Mouse (Mus musculus) MEL (cell line): Measurements from ENCODE around the gene Cd3g. TPM values are rescaled to one million over a fixed set of nuclear protein-coding genes. Genes with fewer than 3 reads are reported as not detected.

Source experiments
- DNase-seq: peaks from one replicate; pipeline ENCODE4 v3.0.0; 2011; ENCODE audit warnings: low read depth, low spot score
- H3K27ac ChIP-seq: 2 replicates; pipeline ENCODE4 v1.5.1; 2012; ENCODE audit warnings: low read depth, mild to moderate bottlenecking, control low read depth, low read length, moderate library complexity; ENCODE audit not compliant: control insufficient read depth
- H3K27me3 ChIP-seq, 2 experiments: fragments of 150-350 bp in 1 of 2; sonication (generic) in 1 of 2; 2 replicates each; pipeline ENCODE4 v1.6.1; 2012; ENCODE audit warnings: low read length in 2 of 2, mild to moderate bottlenecking in 2 of 2, improper control_type of control experiment in 1 of 2, moderate library complexity in 1 of 2; ENCODE audit not compliant: insufficient read depth in 2 of 2, control insufficient read depth in 1 of 2
- H3K36me3 ChIP-seq, 2 experiments: 2 replicates each; pipeline ENCODE4 v1.6.1; 2012 to 2014; ENCODE audit warnings: low read length in 2 of 2, improper control_type of control experiment in 1 of 2, inconsistent platforms in 1 of 2, mild to moderate bottlenecking in 1 of 2; ENCODE audit not compliant: insufficient read depth in 2 of 2, control insufficient read depth in 1 of 2
- H3K4me1 ChIP-seq, 2 experiments: fragments of 150-350 bp in 1 of 2; sonication (generic) in 1 of 2; 2 replicates each; pipeline ENCODE4 v1.6.1; 2012; ENCODE audit warnings: low read length in 2 of 2, improper control_type of control experiment in 1 of 2, mild to moderate bottlenecking in 1 of 2; ENCODE audit not compliant: insufficient read depth in 2 of 2, control insufficient read depth in 1 of 2
- H3K4me3 ChIP-seq, 2 experiments: fragments of 150-350 bp in 1 of 2; sonication (generic) in 1 of 2; 2 replicates each; pipeline ENCODE4 v1.5.1; 2012; ENCODE audit warnings: low read depth in 2 of 2, low read length in 2 of 2, mild to moderate bottlenecking in 2 of 2, moderate library complexity in 2 of 2, control low read depth in 1 of 2, improper control_type of control experiment in 1 of 2; ENCODE audit not compliant: control insufficient read depth in 1 of 2, insufficient read depth in 1 of 2
- H3K79me2 ChIP-seq: 2 replicates; pipeline ENCODE4 v1.6.1; 2012; ENCODE audit warnings: mild to moderate bottlenecking, low read length, moderate library complexity; ENCODE audit not compliant: control insufficient read depth, poor library complexity, insufficient read depth
- H3K9ac ChIP-seq: 2 replicates; pipeline ENCODE4 v1.6.1; 2012; ENCODE audit warnings: low read depth, mild to moderate bottlenecking, control low read depth, low read length, moderate library complexity; ENCODE audit not compliant: control insufficient read depth, poor library complexity, severe bottlenecking
- H3K9me3 ChIP-seq: fragments of 150-350 bp; sonication (generic); replicated peaks from 2 replicates; pipeline ENCODE4 v1.6.1; 2012; ENCODE audit warnings: mild to moderate bottlenecking, low read length, improper control_type of control experiment, moderate library complexity; ENCODE audit not compliant: insufficient read depth
- CHD1 ChIP-seq: IDR thresholded peaks from 2 replicates; pipeline ENCODE4 v1.6.1; 2012; ENCODE audit warnings: low read depth, mild to moderate bottlenecking, inconsistent platforms, low read length, improper control_type of control experiment
- CHD2 ChIP-seq: IDR thresholded peaks from 2 replicates; pipeline ENCODE4 v1.6.1; 2011; ENCODE audit warnings: low read length, improper control_type of control experiment
- E2F4 ChIP-seq: IDR thresholded peaks from 2 replicates; pipeline ENCODE4 v1.6.1; 2011; ENCODE audit warnings: low read depth, low read length, improper control_type of control experiment, borderline replicate concordance
- ELF1 ChIP-seq: IDR thresholded peaks from 2 replicates; pipeline ENCODE4 v1.6.1; 2014; ENCODE audit warnings: low read depth, mild to moderate bottlenecking, inconsistent platforms, low read length, improper control_type of control experiment, moderate library complexity
- ETS1 ChIP-seq: IDR thresholded peaks from 2 replicates; pipeline ENCODE4 v1.6.1; 2012; ENCODE audit warnings: low read depth, mild to moderate bottlenecking, inconsistent platforms, low read length, improper control_type of control experiment, moderate library complexity
- GABPA ChIP-seq: IDR thresholded peaks from 2 replicates; pipeline ENCODE4 v1.6.1; 2012; ENCODE audit warnings: low read depth, mild to moderate bottlenecking, inconsistent platforms, low read length, improper control_type of control experiment, moderate library complexity
- GATA1 ChIP-seq: IDR thresholded peaks from 2 replicates; pipeline ENCODE4 v1.6.1; 2011; ENCODE audit warnings: low read depth, low read length, improper control_type of control experiment
- HCFC1 ChIP-seq: IDR thresholded peaks from 2 replicates; pipeline ENCODE4 v1.6.1; 2012; ENCODE audit warnings: low read depth, mild to moderate bottlenecking, inconsistent platforms, low read length, improper control_type of control experiment, moderate library complexity
- JUND ChIP-seq: IDR thresholded peaks from 2 replicates; pipeline ENCODE4 v1.6.1; 2011; ENCODE audit warnings: low read depth, mild to moderate bottlenecking, improper control_type of control experiment, low read length
- KAT2A ChIP-seq: conservative IDR thresholded peaks from 2 replicates; pipeline ENCODE4 v1.6.1; 2012; ENCODE audit warnings: low read depth, low read length, improper control_type of control experiment, inconsistent platforms
- MAFK ChIP-seq: IDR thresholded peaks from 2 replicates; pipeline ENCODE4 v1.6.1; 2011; ENCODE audit warnings: low read depth, mild to moderate bottlenecking, low read length, improper control_type of control experiment, borderline replicate concordance
- MAX ChIP-seq: IDR thresholded peaks from 2 replicates; pipeline ENCODE4 v1.6.1; 2011; ENCODE audit warnings: low read length, improper control_type of control experiment
- MAZ ChIP-seq: IDR thresholded peaks from 2 replicates; pipeline ENCODE4 v1.6.1; 2012; ENCODE audit warnings: low read depth, mild to moderate bottlenecking, inconsistent platforms, low read length, improper control_type of control experiment
- MEF2A ChIP-seq: IDR thresholded peaks from 2 replicates; pipeline ENCODE4 v1.6.1; 2014; ENCODE audit warnings: low read depth, mild to moderate bottlenecking, inconsistent platforms, low read length, improper control_type of control experiment; ENCODE audit not compliant: poor library complexity, insufficient replicate concordance, severe bottlenecking; ENCODE audit errors: extremely low read depth
- MXI1 ChIP-seq: IDR thresholded peaks from 2 replicates; pipeline ENCODE4 v1.6.1; 2011; ENCODE audit warnings: mild to moderate bottlenecking, low read depth, low read length, improper control_type of control experiment
- MYB ChIP-seq: IDR thresholded peaks from 2 replicates; pipeline ENCODE4 v1.6.1; 2011; ENCODE audit warnings: mild to moderate bottlenecking, low read depth, low read length, improper control_type of control experiment
- MYC ChIP-seq: IDR thresholded peaks from 2 replicates; pipeline ENCODE4 v1.6.1; 2011; ENCODE audit warnings: low read depth, mild to moderate bottlenecking, low read length, improper control_type of control experiment, moderate library complexity
- NELFE ChIP-seq: IDR thresholded peaks from 2 replicates; pipeline ENCODE4 v1.6.1; 2011; ENCODE audit warnings: low read depth, low read length, improper control_type of control experiment
- NRF1 ChIP-seq: IDR thresholded peaks from 2 replicates; pipeline ENCODE4 v1.6.1; 2014; ENCODE audit warnings: low read depth, mild to moderate bottlenecking, inconsistent platforms, low read length, improper control_type of control experiment, moderate library complexity; ENCODE audit not compliant: poor library complexity, insufficient read depth, severe bottlenecking
- POLR2A ChIP-seq, 2 experiments: IDR thresholded peaks; 2 replicates each; pipeline ENCODE4 v1.6.1; 2011 to 2012; ENCODE audit warnings: low read length in 2 of 2, mild to moderate bottlenecking in 2 of 2, control low read depth in 1 of 2, improper control_type of control experiment in 1 of 2, low read depth in 1 of 2, moderate library complexity in 1 of 2; ENCODE audit not compliant: control insufficient read depth in 1 of 2, insufficient read depth in 1 of 2, poor library complexity in 1 of 2
- POLR2AphosphoS5 ChIP-seq: IDR thresholded peaks from 2 replicates; pipeline ENCODE4 v1.6.1; 2012; ENCODE audit warnings: low read depth, borderline replicate concordance, mild to moderate bottlenecking, inconsistent platforms, low read length, moderate library complexity, mixed read lengths
- RAD21 ChIP-seq: IDR thresholded peaks from 2 replicates; pipeline ENCODE4 v1.6.1; 2011; ENCODE audit warnings: mild to moderate bottlenecking, low read depth, low read length, improper control_type of control experiment
- RCOR1 ChIP-seq: IDR thresholded peaks from 2 replicates; pipeline ENCODE4 v1.6.1; 2012; ENCODE audit warnings: low read depth, mild to moderate bottlenecking, inconsistent platforms, low read length, improper control_type of control experiment
- SIN3A ChIP-seq: IDR thresholded peaks from 2 replicates; pipeline ENCODE4 v1.6.1; 2012; ENCODE audit warnings: low read length, improper control_type of control experiment, inconsistent platforms
- SMC3 ChIP-seq: IDR thresholded peaks from 2 replicates; pipeline ENCODE4 v1.6.1; 2011; ENCODE audit warnings: low read depth, low read length, improper control_type of control experiment
- TAL1 ChIP-seq: IDR thresholded peaks from 2 replicates; pipeline ENCODE4 v1.6.1; 2012; ENCODE audit warnings: mild to moderate bottlenecking, inconsistent platforms, low read length, moderate library complexity, mixed read lengths
- TBP ChIP-seq: IDR thresholded peaks from 2 replicates; pipeline ENCODE4 v1.8.0; 2011; ENCODE audit warnings: low read depth, low read length, improper control_type of control experiment
- TCF12 ChIP-seq: IDR thresholded peaks from 2 replicates; pipeline ENCODE4 v1.6.1; 2014; ENCODE audit warnings: low read depth, mild to moderate bottlenecking, inconsistent platforms, low read length, improper control_type of control experiment, moderate library complexity
- UBTF ChIP-seq: IDR thresholded peaks from 2 replicates; pipeline ENCODE4 v1.6.1; 2012; ENCODE audit warnings: low read depth, mild to moderate bottlenecking, inconsistent platforms, low read length, improper control_type of control experiment, moderate library complexity, borderline replicate concordance; ENCODE audit not compliant: insufficient read depth
- USF1 ChIP-seq: IDR thresholded peaks from 2 replicates; pipeline ENCODE4 v1.6.1; 2014; ENCODE audit warnings: low read depth, mild to moderate bottlenecking, inconsistent platforms, low read length, improper control_type of control experiment, moderate library complexity
- USF2 ChIP-seq, 2 experiments: IDR thresholded peaks; 2 replicates each; pipeline ENCODE4 v1.6.1; 2011 to 2012; ENCODE audit warnings: improper control_type of control experiment in 2 of 2, low read length in 2 of 2, borderline replicate concordance in 1 of 2, inconsistent platforms in 1 of 2, low read depth in 1 of 2, mild to moderate bottlenecking in 1 of 2; ENCODE audit not compliant: insufficient read depth in 1 of 2
- ZC3H11A ChIP-seq: IDR thresholded peaks from 2 replicates; pipeline ENCODE4 v1.6.1; 2012; ENCODE audit warnings: low read depth, mild to moderate bottlenecking, inconsistent platforms, low read length, improper control_type of control experiment
- ZMIZ1 ChIP-seq: IDR thresholded peaks from 2 replicates; pipeline ENCODE4 v1.6.1; 2012; ENCODE audit warnings: low read depth, mild to moderate bottlenecking, inconsistent platforms, low read length, improper control_type of control experiment, moderate library complexity
- polyA plus RNA-seq, 2 experiments: library from polyadenylated mRNA; stranded (reverse) in 1 of 2; unstranded in 1 of 2; fragments of >175 nt in 1 of 2; fragments of >200 nt in 1 of 2; gene quantifications; 2 replicates each; pipeline versions ENCODE4 v1.2.1 to v1.2.4; 2012; ENCODE audit warnings: low replicate concordance in 2 of 2, low read depth in 1 of 2; ENCODE audit not compliant: insufficient read length in 2 of 2, insufficient read depth in 1 of 2, missing spikeins in 1 of 2
- total RNA-seq: library from RNA; depleted of rRNA; stranded (reverse); fragments of 300-350 nt; gene quantifications from 2 replicates; pipeline ENCODE4 v1.2.3, GENCODE M21; 2012

Cd3g gene
- total and polyA plus RNA-seq, 3 experiments = 0.35 to 0.47 TPM; not detected in 1

DNA sequence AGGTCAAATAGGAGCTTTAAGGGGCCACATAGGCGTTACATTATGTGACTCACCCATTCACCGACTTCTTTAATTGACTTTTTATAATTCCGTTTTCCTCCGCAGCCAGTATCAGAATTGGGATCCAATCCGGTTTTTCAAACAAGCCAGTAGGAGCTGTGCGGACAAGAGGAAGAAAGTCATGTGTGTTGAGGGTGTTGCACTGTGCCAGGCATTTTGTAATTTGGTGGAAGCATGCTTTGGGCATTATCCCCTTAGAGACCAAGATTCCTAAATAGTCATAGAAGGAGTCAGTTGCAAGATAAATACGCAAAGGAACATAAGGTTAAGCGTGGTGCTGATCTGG lies 59.1 kb downstream of the Cd3g start (continued):
- no peak for TF ChIP-seq UBTF

DNA sequence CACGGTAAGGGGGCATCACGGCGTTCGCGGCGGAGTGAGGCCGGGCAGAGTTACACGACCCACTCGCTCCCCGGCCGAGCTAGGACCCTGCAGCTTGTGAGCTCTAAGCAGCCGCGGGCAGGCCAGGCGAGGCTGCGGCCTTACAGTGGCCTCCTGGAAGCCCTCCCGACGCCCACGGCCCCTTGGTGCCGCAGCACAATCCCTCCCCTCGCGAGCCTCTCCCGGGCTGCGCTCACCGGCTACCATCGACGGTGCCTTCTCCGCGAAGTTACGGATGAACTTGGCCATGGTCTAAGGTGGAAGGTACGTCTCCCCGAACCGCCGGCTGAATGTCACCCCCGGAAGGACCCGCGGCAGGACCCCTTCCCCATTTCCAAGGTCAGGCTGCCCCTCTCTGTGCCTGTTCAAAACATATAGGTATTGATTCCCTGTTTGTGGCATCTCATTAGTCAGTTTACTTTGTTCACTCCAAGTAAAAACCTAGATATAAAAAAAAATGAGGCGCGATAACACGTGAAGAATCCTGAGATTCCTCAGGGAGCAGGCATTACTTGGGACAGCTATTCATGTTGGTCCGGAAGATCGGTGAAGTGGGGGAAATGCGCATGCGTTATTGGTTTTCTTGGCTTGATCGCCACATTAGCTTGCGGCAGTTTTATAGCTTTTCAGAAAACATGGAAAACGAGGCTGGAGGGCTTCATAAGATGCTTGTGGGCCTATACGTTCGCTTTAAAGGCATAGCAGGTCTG lies 59.7 kb downstream of the Cd3g start, which contains the start of gene Atp5l:
Gene Atp5l (minus strand): TSS at position 369 of the 749 bp plus-strand sequence.
- Histone ChIP-seq H3K9me3 (no peaks in the 10 kb centered on the region), H3K4me1 (peaks cover 2 to 9% of the 10 kb centered on the region in 2 experiments; a peak in 3 of 4 replicates), H3K27me3 (no peaks in the 10 kb centered on the region), H3K9ac (peak within 1 kb of the TSS; percentile 96), H3K79me2 (peaks cover 40% of the 10 kb centered on the region), H3K36me3 (peaks cover 2 to 14% of the 10 kb centered on the region in 2 experiments; a peak in 2 of 4 replicates), H3K27ac (peak within 1 kb of the TSS; percentile 97), H3K4me3 (peak within 1 kb of the TSS; percentile 97)
- peak; percentile 98 for DNase-seq
- TF ChIP-seq USF2 (IDR thresholded peaks at IDR 0.05; ENCODE audit: borderline replicate concordance in 1 of 2, insufficient read depth in 1 of 2, low read depth in 1 of 2, low read length in 2 of 2) = no peak
- TF ChIP-seq RAD21 = no peak
- TF ChIP-seq NRF1 = peak; percentile 71
- TF ChIP-seq ELF1 = peak; percentile 87
- TF ChIP-seq MYC = no peak
- peak; percentile 24; the same call in 1 of the 2 replicates for TF ChIP-seq MAZ
- TF ChIP-seq CHD1 = no peak
- TF ChIP-seq KAT2A = no peak; the same call in 1 of the 2 replicates
- no peak for TF ChIP-seq ZC3H11A
- peak; percentile 89 for TF ChIP-seq HCFC1
- TF ChIP-seq SIN3A = peak; percentile 95
- no peak for TF ChIP-seq E2F4
- TF ChIP-seq MXI1 = peak; percentile 68
- no peak for TF ChIP-seq GATA1
- TF ChIP-seq TAL1 = no peak
- peak; percentile 100 for TF ChIP-seq MAX
- no peak for TF ChIP-seq MEF2A
- no peak for TF ChIP-seq RCOR1
- peak; percentile 20; the same call in 1 of the 2 replicates for TF ChIP-seq TCF12
- no peak for TF ChIP-seq MAFK
- no peak for TF ChIP-seq JUND
- no peak for TF ChIP-seq GABPA
- TF ChIP-seq NELFE = peak; percentile 85
- TF ChIP-seq ETS1 = no peak
- peak; percentile 57 to 76; a peak in 2 of 4 replicates for TF ChIP-seq POLR2A (IDR thresholded peaks at IDR 0.05; ENCODE audit: control insufficient read depth in 1 of 2, insufficient read depth in 1 of 2, low read depth in 1 of 2, low read length in 2 of 2, poor library complexity in 1 of 2)
- no peak for TF ChIP-seq SMC3
- no peak for TF ChIP-seq MYB
- no peak for TF ChIP-seq CHD2
- TF ChIP-seq UBTF = peak; percentile 28; the same call in 1 of the 2 replicates
- TF ChIP-seq TBP = no peak; the same call in 1 of the 2 replicates
- TF ChIP-seq POLR2AphosphoS5 = 0 out of 2 replicates have a peak, but pooled peaks have one; percentile 32
- no peak for TF ChIP-seq ZMIZ1
- no peak for TF ChIP-seq USF1
